Mouse (Mus musculus) olfactory bulb, adult 2 months (tissue): ENCODE results near the gene Mtus2.

Source experiments
- CTCF ChIP-seq: fragments of 200-500 bp; IDR thresholded peaks from 2 replicates; pipeline ENCODE4 v1.5.1; 2012; ENCODE audit warnings: low read depth, mild to moderate bottlenecking, low read length, moderate library complexity; ENCODE audit not compliant: insufficient read depth
- POLR2A ChIP-seq: fragments of 200-500 bp; IDR thresholded peaks from 2 replicates; pipeline ENCODE4 v1.6.1; 2012; ENCODE audit warnings: mild to moderate bottlenecking, low read depth, low read length, moderate library complexity; ENCODE audit not compliant: insufficient read depth

GRCm38 (mm10) chr5:148244471-148244870 is 287.4 kb downstream of the Mtus2 start:
- TF ChIP-seq CTCF (no peak), POLR2A (no peak)
